Mouse (Mus musculus): ENCODE measurements around the gene AL731706.1.

Gene AL731706.1

GRCm38 (mm10) chr2:136891068-136891950 lies at the start of gene AL731706.1, which contains the start of the genes Slx4ip and Mkks:
Gene AL731706.1 (minus strand): TSS chr2:136891389.
Gene Slx4ip (plus strand): TSS chr2:136891218.
Gene Mkks (minus strand): TSS chr2:136891389.
- TF ChIP-seq GATA4 (IDR thresholded peaks at IDR 0.05; ENCODE audit: insufficient replicate concordance, low read length): no peak

- no peak for TF ChIP-seq GATA4 (IDR thresholded peaks at IDR 0.05; ENCODE audit: insufficient replicate concordance, low read length)
Observed at GRCm38 (mm10) chr2:136938249-136938648, 47.1 kb upstream of the AL731706.1 start.

- no peak for TF ChIP-seq GATA4 (IDR thresholded peaks at IDR 0.05; ENCODE audit: insufficient replicate concordance, low read length)
Observed at GRCm38 (mm10) chr2:136936391-136937288, 45.5 kb upstream of the AL731706.1 start.

GRCm38 (mm10) chr2:136921003-136921408 lies 29.8 kb upstream of the AL731706.1 start:
- no peak for TF ChIP-seq GATA4 (IDR thresholded peaks at IDR 0.05; ENCODE audit: insufficient replicate concordance, low read length)

- TF ChIP-seq GATA4 (IDR thresholded peaks at IDR 0.05; ENCODE audit: insufficient replicate concordance, low read length): no peak
Observed at GRCm38 (mm10) chr2:136920257-136920993, 29.2 kb upstream of the AL731706.1 start.

- TF ChIP-seq GATA4 (IDR thresholded peaks at IDR 0.05; ENCODE audit: insufficient replicate concordance, low read length): no peak
Observed at GRCm38 (mm10) chr2:136919433-136919832, 28.2 kb upstream of the AL731706.1 start.

GRCm38 (mm10) chr2:136914334-136914902 lies 23.2 kb upstream of the AL731706.1 start:
- no peak for TF ChIP-seq GATA4 (IDR thresholded peaks at IDR 0.05; ENCODE audit: insufficient replicate concordance, low read length)

- TF ChIP-seq GATA4 (IDR thresholded peaks at IDR 0.05; ENCODE audit: insufficient replicate concordance, low read length): no peak
Observed at GRCm38 (mm10) chr2:136913021-136913420, 21.8 kb upstream of the AL731706.1 start.

- peak; percentile 39; the same call in 1 of the 2 replicates for TF ChIP-seq GATA4 (IDR thresholded peaks at IDR 0.05; ENCODE audit: insufficient replicate concordance, low read length)
Observed at GRCm38 (mm10) chr2:136911958-136912411, 20.8 kb upstream of the AL731706.1 start.

GRCm38 (mm10) chr2:136909298-136909697 lies 18.1 kb upstream of the AL731706.1 start:
- TF ChIP-seq GATA4 (IDR thresholded peaks at IDR 0.05; ENCODE audit: insufficient replicate concordance, low read length): no peak

GRCm38 (mm10) chr2:136908596-136908995 lies 17.4 kb upstream of the AL731706.1 start:
- TF ChIP-seq GATA4 (IDR thresholded peaks at IDR 0.05; ENCODE audit: insufficient replicate concordance, low read length): no peak

- no peak for TF ChIP-seq GATA4 (IDR thresholded peaks at IDR 0.05; ENCODE audit: insufficient replicate concordance, low read length)
Observed at GRCm38 (mm10) chr2:136896131-136896530, 4.9 kb upstream of the AL731706.1 start.

GRCm38 (mm10) chr2:136894494-136894893 lies 3.3 kb upstream of the AL731706.1 start:
- TF ChIP-seq GATA4 (IDR thresholded peaks at IDR 0.05; ENCODE audit: insufficient replicate concordance, low read length): no peak

GRCm38 (mm10) chr2:136891951-136892371 lies 772 bp upstream of the AL731706.1 start:
- 0 out of 2 replicates have a peak, but pooled peaks have one; percentile 5 for TF ChIP-seq GATA4 (IDR thresholded peaks at IDR 0.05; ENCODE audit: insufficient replicate concordance, low read length)
